Mouse (Mus musculus): ENCODE results near the gene Cdh4. TPM values are rescaled to one million over a fixed set of nuclear protein-coding genes. Genes with fewer than 3 reads are reported as not detected.

Cdh4 gene
- polyA plus RNA-seq, 1 experiment from 2014 or later, result 0.99 TPM

- 11% methylated on average over 13 of the region's 13 CpGs for WGBS
- no peak for DNase-seq (ENCODE audit: low spot score)
- H3K27ac ChIP-seq, result peak overlapping the region; percentile 80
- no peak overlapping the region for H3K4me3 ChIP-seq
- H3K36me3 ChIP-seq, result no peaks in the 10 kb centered on the region
- peaks cover 55% of the 10 kb centered on the region for H3K4me1 ChIP-seq
- no peaks in the 10 kb centered on the region for H3K27me3 ChIP-seq (ENCODE audit: insufficient read depth, poor library complexity, severe bottlenecking)
- no peaks in the 10 kb centered on the region for H3K9me3 ChIP-seq
Observed at GRCm38 (mm10) chr2:179774440-179775110, 332.3 kb downstream of the Cdh4 start.

GRCm38 (mm10) chr2:179775999-179776705, 333.9 kb downstream of the Cdh4 start:
- Histone ChIP-seq H3K27me3 (ENCODE audit: insufficient read depth, poor library complexity, severe bottlenecking) (no peaks in the 10 kb centered on the region), H3K9me3 (no peaks in the 10 kb centered on the region), H3K4me3 (no peak overlapping the region), H3K4me1 (peaks cover 54% of the 10 kb centered on the region), H3K36me3 (no peaks in the 10 kb centered on the region), H3K27ac (no peak overlapping the region)
- 84% methylated on average over 10 of the region's 10 CpGs for WGBS
- DNase-seq (ENCODE audit: low spot score), result no peak

- no peak for DNase-seq (ENCODE audit: low spot score)
- Histone ChIP-seq H3K27me3 (ENCODE audit: insufficient read depth, poor library complexity, severe bottlenecking) (no peaks in the 10 kb centered on the region), H3K4me1 (peaks cover 32% of the 10 kb centered on the region), H3K36me3 (no peaks in the 10 kb centered on the region), H3K27ac (no peak overlapping the region), H3K4me3 (no peak overlapping the region), H3K9me3 (no peaks in the 10 kb centered on the region)
- WGBS, result 78% methylated on average over 9 of the region's 9 CpGs
Observed at GRCm38 (mm10) chr2:179779266-179779665, 337.0 kb downstream of the Cdh4 start.

DNA sequence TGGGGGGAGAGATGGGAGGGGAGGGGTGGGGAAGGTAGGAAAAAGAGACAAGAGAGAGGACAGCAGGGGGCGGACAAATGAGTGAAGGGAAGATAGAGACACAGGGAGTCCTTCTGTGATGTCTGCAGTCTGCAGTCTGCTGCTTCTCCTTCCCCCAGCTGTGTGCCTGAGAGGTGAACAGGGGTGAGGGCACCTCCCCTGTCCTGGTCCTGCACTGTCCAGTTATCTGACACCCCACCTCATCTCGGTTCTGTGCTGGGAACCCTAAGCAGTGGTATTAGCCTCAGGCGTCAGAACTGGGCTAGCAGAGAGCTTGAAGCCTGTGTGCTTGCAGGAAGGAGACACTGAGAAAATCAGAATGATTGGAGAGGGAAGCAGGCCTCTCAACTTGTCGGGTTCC, 338.7 kb downstream of the Cdh4 start:
- Histone ChIP-seq H3K36me3 (no peaks in the 10 kb centered on the region), H3K27ac (peak overlapping the region; percentile 42; the same call in 1 of the 2 replicates), H3K4me3 (no peak overlapping the region), H3K9me3 (no peaks in the 10 kb centered on the region), H3K27me3 (ENCODE audit: insufficient read depth, poor library complexity, severe bottlenecking) (no peaks in the 10 kb centered on the region), H3K4me1 (peaks cover 17% of the 10 kb centered on the region)
- WGBS, result 39% methylated on average over 4 of the region's 4 CpGs
- DNase-seq (ENCODE audit: low spot score), result no peak

GRCm38 (mm10) chr2:179787256-179787655, 345.0 kb downstream of the Cdh4 start:
- Histone ChIP-seq H3K4me3 (no peak overlapping the region), H3K27ac (no peak overlapping the region), H3K36me3 (no peaks in the 10 kb centered on the region), H3K9me3 (no peaks in the 10 kb centered on the region), H3K4me1 (peaks cover 12% of the 10 kb centered on the region), H3K27me3 (ENCODE audit: insufficient read depth, poor library complexity, severe bottlenecking) (no peaks in the 10 kb centered on the region)
- 83% methylated on average over 18 of the region's 18 CpGs for WGBS
- DNase-seq (ENCODE audit: low spot score), result no peak

- H3K27me3 ChIP-seq (ENCODE audit: insufficient read depth, poor library complexity, severe bottlenecking), result no peaks in the 10 kb centered on the region
- no peak for DNase-seq (ENCODE audit: low spot score)
- 48% methylated on average over 5 of the region's 5 CpGs for WGBS
- no peaks in the 10 kb centered on the region for H3K36me3 ChIP-seq
- H3K4me1 ChIP-seq, result peaks cover 17% of the 10 kb centered on the region
- no peak overlapping the region for H3K4me3 ChIP-seq
- no peaks in the 10 kb centered on the region for H3K9me3 ChIP-seq
- no peak overlapping the region for H3K27ac ChIP-seq
Observed at GRCm38 (mm10) chr2:179787797-179788196, 345.6 kb downstream of the Cdh4 start.

GRCm38 (mm10) chr2:179790684-179791083, 348.5 kb downstream of the Cdh4 start:
- no peak overlapping the region for H3K4me3 ChIP-seq
- peaks cover 36% of the 10 kb centered on the region for H3K4me1 ChIP-seq
- no peak for DNase-seq (ENCODE audit: low spot score)
- WGBS, result 80% methylated on average over 3 of the region's 3 CpGs
- no peaks in the 10 kb centered on the region for H3K27me3 ChIP-seq (ENCODE audit: insufficient read depth, poor library complexity, severe bottlenecking)
- H3K36me3 ChIP-seq, result no peaks in the 10 kb centered on the region
- H3K9me3 ChIP-seq, result no peaks in the 10 kb centered on the region
- H3K27ac ChIP-seq, result no peak overlapping the region

DNA sequence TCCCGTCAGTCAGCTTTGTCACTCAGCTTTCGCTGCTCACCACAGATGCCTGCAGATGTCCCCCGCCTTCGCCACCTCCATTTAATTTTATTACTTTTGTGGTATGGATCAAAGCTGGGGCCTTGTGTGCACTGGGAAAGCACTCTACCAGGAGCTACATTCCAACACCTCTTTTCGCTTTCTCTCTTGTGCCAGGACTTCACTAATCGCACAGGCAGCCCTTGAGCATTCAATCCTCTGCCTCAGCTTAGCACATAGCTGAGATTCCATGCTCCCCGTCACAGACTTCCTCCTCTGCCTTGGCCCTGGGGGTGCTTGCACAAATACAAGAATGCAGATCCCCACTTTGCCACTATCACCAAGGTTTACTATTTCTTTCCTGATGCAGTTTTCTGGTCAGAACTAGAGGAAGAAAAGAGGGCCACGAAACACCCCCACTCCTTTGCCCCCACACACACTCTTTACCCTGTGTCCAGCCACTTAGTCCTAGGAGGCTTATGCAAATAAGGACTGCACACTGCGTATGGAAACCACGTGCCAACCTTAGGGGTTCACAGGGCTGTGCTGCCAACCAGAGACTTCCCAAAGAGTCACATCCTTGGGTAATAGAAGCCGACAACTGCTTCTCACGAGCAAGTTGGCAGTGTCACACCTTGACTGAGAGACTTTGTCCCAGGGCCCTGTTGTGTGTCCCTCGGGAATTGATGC, 350.3 kb downstream of the Cdh4 start:
- Histone ChIP-seq H3K36me3 (no peaks in the 10 kb centered on the region), H3K27ac (peak overlapping the region; percentile 72), H3K27me3 (ENCODE audit: insufficient read depth, poor library complexity, severe bottlenecking) (no peaks in the 10 kb centered on the region), H3K4me3 (no peak overlapping the region), H3K9me3 (no peaks in the 10 kb centered on the region), H3K4me1 (peaks cover 38% of the 10 kb centered on the region)
- WGBS, result 35% methylated on average over 13 of the region's 13 CpGs
- DNase-seq (ENCODE audit: low spot score), result no peak

- no peak overlapping the region for H3K27ac ChIP-seq
- H3K9me3 ChIP-seq, result no peaks in the 10 kb centered on the region
- H3K36me3 ChIP-seq, result no peaks in the 10 kb centered on the region
- H3K4me3 ChIP-seq, result no peak overlapping the region
- WGBS, result 58% methylated on average over 1 of the region's 1 CpGs
- no peak for DNase-seq (ENCODE audit: low spot score)
- H3K4me1 ChIP-seq, result peaks cover 51% of the 10 kb centered on the region
- H3K27me3 ChIP-seq (ENCODE audit: insufficient read depth, poor library complexity, severe bottlenecking), result no peaks in the 10 kb centered on the region
Observed at GRCm38 (mm10) chr2:179794354-179794753, 352.1 kb downstream of the Cdh4 start.

- Histone ChIP-seq H3K27me3 (ENCODE audit: insufficient read depth, poor library complexity, severe bottlenecking) (no peaks in the 10 kb centered on the region), H3K4me3 (no peak overlapping the region), H3K27ac (peak overlapping the region; percentile 67; the same call in 1 of the 2 replicates), H3K4me1 (peaks cover 55% of the 10 kb centered on the region), H3K9me3 (no peaks in the 10 kb centered on the region), H3K36me3 (no peaks in the 10 kb centered on the region)
- WGBS, result 86% methylated on average over 12 of the region's 12 CpGs
- DNase-seq (ENCODE audit: low spot score), result no peak
Observed at GRCm38 (mm10) chr2:179795452-179795851, 353.2 kb downstream of the Cdh4 start.

DNA sequence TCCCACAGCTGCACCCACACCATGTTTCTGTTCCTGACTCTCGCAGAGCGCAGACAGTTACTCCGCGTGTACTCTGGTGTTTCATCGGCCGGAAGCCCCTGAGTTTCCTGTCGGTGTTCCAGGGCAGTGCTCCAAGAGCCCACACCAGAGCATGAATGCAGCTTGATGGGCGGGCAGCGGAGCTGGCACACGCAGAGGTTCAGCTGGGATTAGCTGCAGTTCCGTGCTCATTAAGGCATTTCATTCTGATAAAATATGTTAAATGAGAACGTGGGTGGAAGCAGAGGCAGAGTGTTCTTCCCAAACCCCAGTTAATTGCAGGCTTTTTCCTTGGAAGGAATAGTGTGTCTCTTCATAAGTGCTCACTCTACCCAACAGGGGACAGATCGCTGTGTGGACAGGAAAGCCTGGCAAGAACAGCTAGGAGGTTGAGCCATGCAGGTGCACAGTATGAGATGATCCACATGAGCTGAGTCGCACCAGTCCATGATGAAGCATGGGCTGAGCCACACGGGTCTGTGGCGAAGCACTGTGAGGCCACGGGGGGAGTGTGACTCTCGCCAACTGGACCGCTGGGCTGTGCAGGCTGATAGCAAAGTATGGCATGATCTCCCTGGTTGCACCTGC, 357.8 kb downstream of the Cdh4 start:
- H3K27me3 ChIP-seq (ENCODE audit: insufficient read depth, poor library complexity, severe bottlenecking), result no peaks in the 10 kb centered on the region
- H3K4me3 ChIP-seq, result no peak overlapping the region
- no peaks in the 10 kb centered on the region for H3K9me3 ChIP-seq
- H3K27ac ChIP-seq, result no peak overlapping the region
- no peaks in the 10 kb centered on the region for H3K36me3 ChIP-seq
- WGBS, result 89% methylated on average over 19 of the region's 19 CpGs
- H3K4me1 ChIP-seq, result peaks cover 51% of the 10 kb centered on the region
- DNase-seq (ENCODE audit: low spot score), result no peak

DNA sequence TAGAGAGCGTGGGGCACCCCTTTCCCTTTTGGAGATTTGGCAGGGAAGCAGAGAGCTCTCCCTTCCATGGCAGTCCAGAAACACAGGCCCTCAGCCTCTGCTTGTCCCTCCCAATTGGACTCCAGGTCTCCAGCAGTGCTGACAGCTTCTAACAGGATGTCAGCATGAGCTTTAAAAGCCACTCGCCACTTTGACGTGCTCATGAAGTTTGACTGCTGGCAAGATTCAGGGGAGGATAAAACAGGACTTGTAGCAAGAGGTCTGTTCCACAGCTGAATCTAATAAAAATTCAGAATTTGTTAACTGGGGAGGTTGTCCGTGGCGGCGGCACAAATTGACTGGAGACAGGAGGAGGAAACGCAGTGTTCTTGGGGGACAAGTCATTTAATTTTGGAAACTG, 358.8 kb downstream of the Cdh4 start:
- H3K4me1 ChIP-seq, result peaks cover 42% of the 10 kb centered on the region
- WGBS, result 48% methylated on average over 7 of the region's 7 CpGs
- no peak overlapping the region for H3K4me3 ChIP-seq
- no peak overlapping the region for H3K27ac ChIP-seq
- H3K27me3 ChIP-seq (ENCODE audit: insufficient read depth, poor library complexity, severe bottlenecking), result no peaks in the 10 kb centered on the region
- no peaks in the 10 kb centered on the region for H3K36me3 ChIP-seq
- H3K9me3 ChIP-seq, result no peaks in the 10 kb centered on the region
- no peak for DNase-seq (ENCODE audit: low spot score)

GRCm38 (mm10) chr2:179802411-179802810, 360.2 kb downstream of the Cdh4 start:
- peaks cover 42% of the 10 kb centered on the region for H3K4me1 ChIP-seq
- 74% methylated on average over 1 of the region's 1 CpGs for WGBS
- H3K36me3 ChIP-seq, result 0 out of 2 replicates have a peak, but pooled peaks cover 2% of the 10 kb centered on the region

More at GRCm38 (mm10) chr2:179802411-179802810, 360.2 kb downstream of the Cdh4 start:
- no peak for DNase-seq (ENCODE audit: low spot score)
- Histone ChIP-seq H3K27me3 (ENCODE audit: insufficient read depth, poor library complexity, severe bottlenecking) (no peaks in the 10 kb centered on the region), H3K27ac (no peak overlapping the region), H3K4me3 (no peak overlapping the region), H3K9me3 (no peaks in the 10 kb centered on the region; the same call in 1 of the 2 replicates)

All from heart, embryonic 10.5 days (tissue).